In the genomic region with DNA sequence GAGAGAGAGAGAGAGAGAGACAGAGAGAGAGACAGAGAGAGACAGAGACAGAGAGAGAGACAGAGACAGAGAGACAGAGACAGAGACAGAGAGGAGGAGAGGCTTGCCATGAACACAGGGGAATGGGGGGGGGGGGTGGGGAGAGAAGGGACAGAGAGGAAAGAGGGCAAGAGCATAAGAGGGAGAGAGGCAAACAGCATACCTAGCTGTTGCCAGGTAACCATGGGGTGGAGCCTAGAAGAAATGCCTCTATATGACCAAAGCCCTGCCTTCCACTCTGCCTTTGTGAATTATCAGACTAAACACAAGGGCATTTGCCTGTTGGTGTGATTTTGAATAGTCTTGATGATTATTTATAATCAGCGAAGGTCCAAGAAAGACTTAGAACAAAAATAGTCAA, we compare ENCODE assay signal across 28 mouse cellular contexts.
A peak's percentile ranks its signal among the peaks of the same experiment; 100 is the strongest.
DNase-seq lines count a peak whose midpoint lies in the region; ATAC-seq and TF ChIP-seq lines count a peak whose summit lies in the region.
"Had no signal": no experiment of that assay in that cellular context is flagged by ENCODE, and none has a peak within 500 bp of the region (broad histone marks: within the 10 kb centered on the region; RNA-seq: fewer than 3 reads in every experiment).

No protein-coding gene starts in this region.

- TF ChIP-seq EP300 in lung, postnatal 0 days (IDR thresholded peaks at IDR 0.05) = no peak

- no peak for TF ChIP-seq CTCF in lung, embryonic 14.5 days (IDR thresholded peaks at IDR 0.05; ENCODE audit: low read depth)
- TF ChIP-seq CTCF in lung, postnatal 0 days (IDR thresholded peaks at IDR 0.05) = no peak

- no peaks in the 10 kb centered on the region for H3K27me3 ChIP-seq in lung, embryonic 14.5 days (ENCODE audit: insufficient read depth, low read length)
- no peaks in the 10 kb centered on the region for H3K27me3 ChIP-seq in lung, postnatal 0 days (replicated peaks; ENCODE audit: insufficient read depth, low read length)
- H3K27me3 ChIP-seq: embryonic facial prominence, embryonic 13.5 days; forebrain, embryonic 12.5 days; forebrain, embryonic 15.5 days; heart, embryonic 12.5 days; heart, embryonic 15.5 days had no signal

- DNase-seq in lung, embryonic 14.5 days = peak; percentile 17
- DNase-seq in lung, postnatal 36 days = no peak
- DNase-seq in lung, postnatal 0 days (ENCODE audit: low spot score) = peak; percentile 17
- DNase-seq in lung, postnatal 10 days = no peak
- DNase-seq in ES-E14 (ENCODE audit: low read depth, low spot score) = peak; percentile 13
- DNase-seq in R1 (ENCODE audit: low read depth, low spot score) = peak; percentile 68
- no peak for DNase-seq in right cerebral cortex, adult 18-20 months
- DNase-seq: adrenal gland, adult 2 months; adrenal gland, postnatal 14 days; cerebellum, adult 11 months; cerebellum, adult 2 months; cerebellum, adult 9-11 months; cerebellum, postnatal 25 days; gastrocnemius, postnatal 25 days; heart, adult 18-20 months; heart, postnatal 10 days; heart, postnatal 36 days had no signal

- in situ Hi-C loops in ES-E14 (cut with MboI; ENCODE audit: low sequenced_read_pairs in 2 of 2, unreplicated experiment in 2 of 2) = no loop called here

- H3K27ac ChIP-seq in lung, embryonic 14.5 days (ENCODE audit: low read depth) = no peak overlapping the region
- H3K27ac ChIP-seq in lung, postnatal 0 days (ENCODE audit: low read length) = no peak overlapping the region
- H3K27ac ChIP-seq in ES-E14 (ENCODE audit: insufficient read depth, low read depth, low read length, poor library complexity, severe bottlenecking) = no peak overlapping the region
- H3K27ac ChIP-seq: embryonic facial prominence, embryonic 10.5 days; embryonic facial prominence, embryonic 13.5 days; forebrain, embryonic 12.5 days; forebrain, embryonic 15.5 days; heart, embryonic 15.5 days; hindbrain, embryonic 14.5 days; hindbrain, postnatal 0 days had no signal

- H3K9me3 ChIP-seq in lung, embryonic 14.5 days (ENCODE audit: low read depth, low read length) = no peaks in the 10 kb centered on the region
- no peaks in the 10 kb centered on the region for H3K9me3 ChIP-seq in lung, postnatal 0 days (ENCODE audit: low read length)
- H3K9me3 ChIP-seq in ES-E14 (ENCODE audit: control insufficient read depth, insufficient read depth, low read depth, low read length) = no peaks in the 10 kb centered on the region
- H3K9me3 ChIP-seq: embryonic facial prominence, embryonic 10.5 days; embryonic facial prominence, embryonic 13.5 days; forebrain, embryonic 12.5 days; forebrain, embryonic 15.5 days; heart, embryonic 12.5 days; heart, embryonic 15.5 days had no signal

- 85% methylated on average over 1 of the region's 1 CpGs for WGBS in lung, embryonic 14.5 days
- WGBS in lung, postnatal 0 days = 70% methylated on average over 1 of the region's 1 CpGs

- no peak overlapping the region for H3K9ac ChIP-seq in lung, embryonic 14.5 days
- no peak overlapping the region for H3K9ac ChIP-seq in lung, postnatal 0 days (replicated peaks; ENCODE audit: low read depth)
- no peak overlapping the region for H3K9ac ChIP-seq in ES-E14 (ENCODE audit: insufficient read depth, low read depth, low read length, poor library complexity, severe bottlenecking)
- H3K9ac ChIP-seq: embryonic facial prominence, embryonic 13.5 days; forebrain, embryonic 12.5 days; forebrain, embryonic 15.5 days; heart, embryonic 12.5 days; heart, embryonic 15.5 days; hindbrain, embryonic 14.5 days had no signal

- no peaks in the 10 kb centered on the region for H3K36me3 ChIP-seq in lung, embryonic 14.5 days (ENCODE audit: insufficient read depth)
- H3K36me3 ChIP-seq in lung, postnatal 0 days (ENCODE audit: insufficient read depth, low read length) = no peaks in the 10 kb centered on the region
- no peaks in the 10 kb centered on the region for H3K36me3 ChIP-seq in ES-E14 (ENCODE audit: control insufficient read depth, insufficient read depth, low read length, poor library complexity, severe bottlenecking)
- H3K36me3 ChIP-seq: embryonic facial prominence, embryonic 10.5 days; embryonic facial prominence, embryonic 13.5 days; forebrain, embryonic 12.5 days; forebrain, embryonic 15.5 days; heart, embryonic 12.5 days; heart, embryonic 15.5 days had no signal

- no peak overlapping the region for H3K4me3 ChIP-seq in lung, embryonic 14.5 days (ENCODE audit: low read depth, low read length)
- H3K4me3 ChIP-seq in lung, postnatal 0 days (ENCODE audit: low read depth, low read length) = no peak overlapping the region
- no peak overlapping the region for H3K4me3 ChIP-seq in ES-E14 (ENCODE audit: insufficient read depth in 1 of 2, low read depth in 1 of 2, low read length in 2 of 2, poor library complexity in 1 of 2, severe bottlenecking in 1 of 2)
- H3K4me3 ChIP-seq: embryonic facial prominence, embryonic 10.5 days; embryonic facial prominence, embryonic 13.5 days; erythroblast, embryonic 14.5 days; forebrain, embryonic 12.5 days; forebrain, embryonic 15.5 days; heart, embryonic 12.5 days; heart, embryonic 15.5 days had no signal

- H3K4me1 ChIP-seq in lung, embryonic 14.5 days (ENCODE audit: insufficient read depth) = no peaks in the 10 kb centered on the region
- H3K4me1 ChIP-seq in lung, postnatal 0 days (ENCODE audit: insufficient read depth, low read depth, low read length) = no peaks in the 10 kb centered on the region
- no peaks in the 10 kb centered on the region for H3K4me1 ChIP-seq in ES-E14 (ENCODE audit: control insufficient read depth in 2 of 2, insufficient read depth in 2 of 2, low read length in 2 of 2, poor library complexity in 1 of 2)
- H3K4me1 ChIP-seq: embryonic facial prominence, embryonic 10.5 days; embryonic facial prominence, embryonic 13.5 days; forebrain, embryonic 12.5 days; forebrain, embryonic 15.5 days; heart, embryonic 12.5 days; heart, embryonic 15.5 days had no signal

- no peak overlapping the region for H3K4me2 ChIP-seq in lung, embryonic 14.5 days
- H3K4me2 ChIP-seq in lung, postnatal 0 days (replicated peaks; ENCODE audit: low read depth, low read length) = no peak overlapping the region
- H3K4me2 ChIP-seq: embryonic facial prominence, embryonic 13.5 days; forebrain, embryonic 12.5 days; forebrain, embryonic 15.5 days; heart, embryonic 12.5 days; heart, embryonic 15.5 days; hindbrain, embryonic 14.5 days had no signal

- peak; percentile 73; the same call in 1 of the 2 replicates for ATAC-seq in lung, embryonic 14.5 days (ENCODE audit: insufficient read depth)
- ATAC-seq in lung, postnatal 0 days = no peak
- ATAC-seq: CD4-positive, CD25-positive, alpha-beta regulatory T cell, adult 4 months; forebrain, embryonic 15.5 days; hindbrain, postnatal 0 days; inflammation-experienced regulatory T-cells, adult 6 months had no signal

TF ChIP-seq in ES-E14, 5 proteins besides CTCF, POLR2A, EP300 and RAD21:
- TF ChIP-seq ZC3H11A (IDR thresholded peaks at IDR 0.05; ENCODE audit: borderline replicate concordance, low read depth, low read length) (no peak), HCFC1 (IDR thresholded peaks at IDR 0.05; ENCODE audit: borderline replicate concordance, insufficient read depth, low read length) (no peak), CHD2 (IDR thresholded peaks at IDR 0.05; ENCODE audit: low read depth, low read length) (no peak), ZNF384 (IDR thresholded peaks at IDR 0.05; ENCODE audit: low read depth, low read length) (no peak), MAFK (IDR thresholded peaks at IDR 0.05; ENCODE audit: insufficient read depth, low read depth, low read length) (no peak)

Comparison
In these comparisons a context has a peak if more than half of its experiments do, and no peak if none do; other contexts are left out.
1. DNase-seq: peak in lung, embryonic 14.5 days (single experiment), lung, postnatal 0 days (single experiment), ES-E14 (single experiment) and R1 (single experiment); none in lung, postnatal 36 days (single experiment), lung, postnatal 10 days (single experiment) and right cerebral cortex, adult 18-20 months (single experiment).